Mouse (Mus musculus): ENCODE measurements around the gene Gnas. TPM values are rescaled to one million over a fixed set of nuclear protein-coding genes. Genes with fewer than 3 reads are reported as not detected.

Gnas gene
- polyA plus RNA-seq, 1 experiment: 1,078 TPM

DNA sequence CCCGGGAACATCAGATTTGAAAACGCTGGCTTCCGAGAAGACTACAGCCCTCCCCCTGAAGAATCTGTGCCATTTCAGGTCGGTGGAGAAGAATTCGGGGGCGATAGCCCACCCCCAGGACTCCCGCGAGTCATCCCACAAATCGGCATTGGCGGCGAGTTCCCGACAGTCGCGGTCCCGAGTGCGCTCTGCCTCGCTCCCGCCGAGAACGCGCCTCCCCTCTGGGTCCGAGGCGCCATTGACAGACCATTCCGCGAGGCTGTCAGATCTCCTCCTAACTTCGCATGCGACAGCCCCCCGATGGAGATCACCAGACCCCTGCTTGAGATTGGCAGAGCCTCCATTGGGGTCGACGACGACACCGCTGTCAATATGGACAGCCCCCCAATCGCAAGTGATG, 14.4 kb downstream of the Gnas start:
- Histone ChIP-seq H3K36me3 (ENCODE audit: control insufficient read depth, insufficient read depth) (no peaks in the 10 kb centered on the region), H3ac (ENCODE audit: control insufficient read depth, insufficient read length, low read depth) (no peak overlapping the region), H3K27me3 (ENCODE audit: control insufficient read depth, insufficient read depth, insufficient read length) (peaks cover 15% of the 10 kb centered on the region), H3K79me2 (ENCODE audit: control insufficient read depth, insufficient read depth) (peaks cover 17% of the 10 kb centered on the region), H3K4me3 (ENCODE audit: insufficient read depth, poor library complexity, severe bottlenecking) (no peak overlapping the region), H3K79me3 (ENCODE audit: low read depth) (peaks cover 14% of the 10 kb centered on the region)
- TF ChIP-seq CEBPB (IDR thresholded peaks at IDR 0.05; ENCODE audit: low read depth) (no peak), USF1 (IDR thresholded peaks at IDR 0.05; ENCODE audit: low read depth) (no peak), MYOD1 (IDR thresholded peaks at IDR 0.05; ENCODE audit: control insufficient read depth, insufficient read length, low read depth) (no peak)

DNA sequence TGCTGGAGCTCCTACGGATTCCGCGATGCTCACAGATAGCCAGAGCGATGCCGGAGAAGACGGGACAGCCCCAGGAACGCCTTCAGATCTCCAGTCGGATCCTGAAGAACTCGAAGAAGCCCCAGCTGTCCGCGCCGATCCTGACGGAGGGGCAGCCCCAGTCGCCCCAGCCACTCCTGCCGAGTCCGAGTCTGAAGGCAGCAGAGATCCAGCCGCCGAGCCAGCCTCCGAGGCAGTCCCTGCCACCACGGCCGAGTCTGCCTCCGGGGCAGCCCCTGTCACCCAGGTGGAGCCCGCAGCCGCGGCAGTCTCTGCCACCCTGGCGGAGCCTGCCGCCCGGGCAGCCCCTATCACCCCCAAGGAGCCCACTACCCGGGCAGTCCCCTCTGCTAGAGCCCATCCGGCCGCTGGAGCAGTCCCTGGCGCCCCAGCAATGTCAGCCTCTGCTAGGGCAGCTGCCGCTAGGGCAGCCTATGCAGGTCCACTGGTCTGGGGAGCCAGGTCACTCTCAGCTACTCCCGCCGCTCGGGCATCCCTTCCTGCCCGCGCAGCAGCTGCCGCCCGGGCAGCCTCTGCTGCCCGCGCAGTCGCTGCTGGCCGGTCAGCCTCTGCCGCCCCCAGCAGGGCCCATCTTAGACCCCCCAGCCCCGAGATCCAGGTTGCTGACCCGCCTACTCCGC, 15.1 kb downstream of the Gnas start:
- no peaks in the 10 kb centered on the region for H3K36me3 ChIP-seq (ENCODE audit: control insufficient read depth, insufficient read depth)
- peaks cover 9% of the 10 kb centered on the region for H3K79me3 ChIP-seq (ENCODE audit: low read depth)
- H3K27me3 ChIP-seq (ENCODE audit: control insufficient read depth, insufficient read depth, insufficient read length): peaks cover 15% of the 10 kb centered on the region
- H3ac ChIP-seq (ENCODE audit: control insufficient read depth, insufficient read length, low read depth): no peak overlapping the region
- peaks cover 9% of the 10 kb centered on the region for H3K79me2 ChIP-seq (ENCODE audit: control insufficient read depth, insufficient read depth)
- TF ChIP-seq MYOD1 (IDR thresholded peaks at IDR 0.05; ENCODE audit: control insufficient read depth, insufficient read length, low read depth): no peak
- TF ChIP-seq CTCF (IDR thresholded peaks at IDR 0.05; ENCODE audit: control insufficient read depth, insufficient read depth, insufficient read length): no peak
- no peak for TF ChIP-seq USF1 (IDR thresholded peaks at IDR 0.05; ENCODE audit: low read depth)
- no peak for TF ChIP-seq MAX (IDR thresholded peaks at IDR 0.05)
- no peak overlapping the region for H3K4me3 ChIP-seq (ENCODE audit: insufficient read depth, poor library complexity, severe bottlenecking)

GRCm38 (mm10) chr2:174299771-174300160, 15.6 kb downstream of the Gnas start:
- no peak for TF ChIP-seq FOSL1 (IDR thresholded peaks at IDR 0.05; ENCODE audit: insufficient read depth, low read length, poor library complexity, severe bottlenecking)
- TF ChIP-seq USF1 (IDR thresholded peaks at IDR 0.05; ENCODE audit: low read depth): no peak
- no peak for TF ChIP-seq MYOG (IDR thresholded peaks at IDR 0.05; ENCODE audit: control insufficient read depth, extremely low read depth, insufficient read length)
- TF ChIP-seq MYOD1 (IDR thresholded peaks at IDR 0.05; ENCODE audit: control insufficient read depth, insufficient read length, low read depth): no peak
- TF ChIP-seq CEBPB (IDR thresholded peaks at IDR 0.05; ENCODE audit: low read depth): no peak
- TF ChIP-seq MAX (IDR thresholded peaks at IDR 0.05): no peak
- TF ChIP-seq CTCF (IDR thresholded peaks at IDR 0.05; ENCODE audit: control insufficient read depth, insufficient read depth, insufficient read length): no peak
- H3K4me3 ChIP-seq (ENCODE audit: insufficient read depth, poor library complexity, severe bottlenecking): no peak overlapping the region

DNA sequence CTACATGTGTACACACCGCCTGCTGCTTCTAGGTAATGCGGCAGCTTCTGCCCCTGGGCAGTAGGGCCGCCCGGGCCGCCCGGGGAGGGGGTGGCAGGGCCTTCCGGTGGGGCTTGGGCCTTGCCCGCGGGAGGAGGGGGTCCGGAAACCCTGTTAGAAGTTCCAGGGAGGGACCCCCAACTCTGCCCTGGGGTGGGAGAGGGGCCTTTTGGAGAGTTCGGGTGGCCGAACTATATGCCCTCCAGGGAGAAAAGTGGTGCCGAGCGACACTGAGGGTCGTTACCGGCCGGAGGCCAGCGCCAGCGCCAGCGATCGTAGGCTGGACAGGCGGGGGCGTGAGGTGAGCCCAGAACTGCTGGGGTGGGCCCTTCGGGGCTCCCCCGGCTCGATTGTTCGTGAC, 16.1 kb downstream of the Gnas start:
- Histone ChIP-seq H3K79me2 (ENCODE audit: control insufficient read depth, insufficient read depth) (no peaks in the 10 kb centered on the region), H3K36me3 (ENCODE audit: control insufficient read depth, insufficient read depth) (no peaks in the 10 kb centered on the region), H3K79me3 (ENCODE audit: low read depth) (no peaks in the 10 kb centered on the region), H3ac (ENCODE audit: control insufficient read depth, insufficient read length, low read depth) (no peak overlapping the region), H3K27me3 (ENCODE audit: control insufficient read depth, insufficient read depth, insufficient read length) (peaks cover 15% of the 10 kb centered on the region), H3K4me3 (ENCODE audit: insufficient read depth, poor library complexity, severe bottlenecking) (no peak overlapping the region)
- TF ChIP-seq MYOG (IDR thresholded peaks at IDR 0.05; ENCODE audit: control insufficient read depth, extremely low read depth, insufficient read length): no peak
- no peak for TF ChIP-seq MAX (IDR thresholded peaks at IDR 0.05)

More at GRCm38 (mm10) chr2:174299771-174300160, 15.6 kb downstream of the Gnas start:
- Histone ChIP-seq H3K27me3 (ENCODE audit: control insufficient read depth, insufficient read depth, insufficient read length) (peaks cover 15% of the 10 kb centered on the region), H3K79me3 (ENCODE audit: low read depth) (peaks cover 3% of the 10 kb centered on the region), H3K79me2 (ENCODE audit: control insufficient read depth, insufficient read depth) (peaks cover 4% of the 10 kb centered on the region), H3ac (ENCODE audit: control insufficient read depth, insufficient read length, low read depth) (no peak overlapping the region), H3K36me3 (ENCODE audit: control insufficient read depth, insufficient read depth) (no peaks in the 10 kb centered on the region)

- H3K4me3 ChIP-seq (ENCODE audit: insufficient read depth, poor library complexity, severe bottlenecking): no peak overlapping the region
- TF ChIP-seq MYOG (IDR thresholded peaks at IDR 0.05; ENCODE audit: control insufficient read depth, extremely low read depth, insufficient read length): no peak
- no peak for TF ChIP-seq CEBPB (IDR thresholded peaks at IDR 0.05; ENCODE audit: low read depth)
- no peak for TF ChIP-seq MYOD1 (IDR thresholded peaks at IDR 0.05; ENCODE audit: control insufficient read depth, insufficient read length, low read depth)
- TF ChIP-seq MAX (IDR thresholded peaks at IDR 0.05): no peak
- TF ChIP-seq USF1 (IDR thresholded peaks at IDR 0.05; ENCODE audit: low read depth): no peak
- no peak for TF ChIP-seq FOSL1 (IDR thresholded peaks at IDR 0.05; ENCODE audit: insufficient read depth, low read length, poor library complexity, severe bottlenecking)
- no peak for TF ChIP-seq CTCF (IDR thresholded peaks at IDR 0.05; ENCODE audit: control insufficient read depth, insufficient read depth, insufficient read length)
- H3K27me3 ChIP-seq (ENCODE audit: control insufficient read depth, insufficient read depth, insufficient read length): peaks cover 15% of the 10 kb centered on the region
- no peaks in the 10 kb centered on the region for H3K79me2 ChIP-seq (ENCODE audit: control insufficient read depth, insufficient read depth)
- no peaks in the 10 kb centered on the region for H3K36me3 ChIP-seq (ENCODE audit: control insufficient read depth, insufficient read depth)
- H3K79me3 ChIP-seq (ENCODE audit: low read depth): no peaks in the 10 kb centered on the region
- no peak overlapping the region for H3ac ChIP-seq (ENCODE audit: control insufficient read depth, insufficient read length, low read depth)
These were observed 16.5 kb downstream of the Gnas start for GRCm38 (mm10) chr2:174300666-174301065.

- no peak for TF ChIP-seq CTCF (IDR thresholded peaks at IDR 0.05; ENCODE audit: control insufficient read depth, insufficient read depth, insufficient read length)
- no peak for TF ChIP-seq MAX (IDR thresholded peaks at IDR 0.05)
- no peak for TF ChIP-seq FOSL1 (IDR thresholded peaks at IDR 0.05; ENCODE audit: insufficient read depth, low read length, poor library complexity, severe bottlenecking)
- no peak for TF ChIP-seq USF1 (IDR thresholded peaks at IDR 0.05; ENCODE audit: low read depth)
- TF ChIP-seq MYOD1 (IDR thresholded peaks at IDR 0.05; ENCODE audit: control insufficient read depth, insufficient read length, low read depth): no peak
- no peak for TF ChIP-seq CEBPB (IDR thresholded peaks at IDR 0.05; ENCODE audit: low read depth)
- TF ChIP-seq MYOG (IDR thresholded peaks at IDR 0.05; ENCODE audit: control insufficient read depth, extremely low read depth, insufficient read length): no peak
- Histone ChIP-seq H3K27me3 (ENCODE audit: control insufficient read depth, insufficient read depth, insufficient read length) (peaks cover 15% of the 10 kb centered on the region), H3ac (ENCODE audit: control insufficient read depth, insufficient read length, low read depth) (no peak overlapping the region), H3K36me3 (ENCODE audit: control insufficient read depth, insufficient read depth) (no peaks in the 10 kb centered on the region), H3K4me3 (ENCODE audit: insufficient read depth, poor library complexity, severe bottlenecking) (no peak overlapping the region), H3K79me2 (ENCODE audit: control insufficient read depth, insufficient read depth) (no peaks in the 10 kb centered on the region), H3K79me3 (ENCODE audit: low read depth) (no peaks in the 10 kb centered on the region)
These were observed 18.4 kb downstream of the Gnas start for GRCm38 (mm10) chr2:174302526-174302925.
